Mouse (Mus musculus) forebrain, embryonic 16.5 days (tissue): ENCODE data around the gene Ica1. TPM values are rescaled to one million over a fixed set of nuclear protein-coding genes. Genes with fewer than 3 reads are reported as not detected.

Experiments used
- ATAC-seq: fragments of 200-750 bp; cut with Nextera tagmentation; 2 replicates; pipeline ENCODE4 v1.8.0; 2017; ENCODE audit warnings: mild to moderate bottlenecking, moderate library complexity
- H3K27ac ChIP-seq: fragments of 300-500 bp; sonication (generic); 2 replicates; pipeline ENCODE4 v1.5.1; 2014; ENCODE audit warnings: low read length, control low read depth
- H3K27me3 ChIP-seq: fragments of 300-500 bp; sonication (generic); replicated peaks from 2 replicates; pipeline ENCODE4 v1.6.1; 2014; ENCODE audit warnings: low read length; ENCODE audit not compliant: control insufficient read depth, insufficient read depth
- H3K36me3 ChIP-seq: fragments of 300-500 bp; sonication (generic); 2 replicates; pipeline ENCODE4 v1.6.1; 2014; ENCODE audit not compliant: control insufficient read depth, insufficient read depth
- H3K4me1 ChIP-seq: fragments of 300-500 bp; sonication (generic); replicated peaks from 2 replicates; pipeline ENCODE4 v1.6.1; 2014; ENCODE audit warnings: low read length; ENCODE audit not compliant: control insufficient read depth, insufficient read depth
- H3K4me2 ChIP-seq: fragments of 300-500 bp; sonication (generic); 2 replicates; pipeline ENCODE4 v1.6.1; 2014; ENCODE audit warnings: mild to moderate bottlenecking, low read length, control low read depth
- H3K4me3 ChIP-seq: fragments of 300-500 bp; sonication (generic); replicated peaks from 2 replicates; pipeline ENCODE4 v1.5.1; 2014; ENCODE audit warnings: mild to moderate bottlenecking, low read length, control low read depth
- H3K9ac ChIP-seq: fragments of 300-500 bp; sonication (generic); replicated peaks from 2 replicates; pipeline ENCODE4 v1.6.1; 2014; ENCODE audit warnings: low read depth, low read length, control low read depth
- H3K9me3 ChIP-seq: fragments of 300-500 bp; sonication (generic); 2 replicates; pipeline ENCODE4 v1.6.1; 2016; ENCODE audit warnings: low read length; ENCODE audit not compliant: control insufficient read depth
- WGBS: fragments of 180-500 bp; shearing (Covaris S2); extraction: QIAGEN DNeasy Blood & Tissue Kit; methylation state at CpG from one replicate; pipeline ENCODE4 v1.1.7; 2014; 5-methylcytosine and 5-hydroxymethylcytosine counted together
- polyA plus RNA-seq: library from polyadenylated mRNA; unstranded; fragments of >200 nt; fragmentation: Nextera tagmentation; extraction: Ambion mirVana; gene quantifications from 2 replicates; pipeline ENCODE4 v1.2.1, GENCODE M21; 2015

Gene Ica1
- polyA plus RNA-seq, 1 experiment from 2014 or later: 55.6 TPM

DNA sequence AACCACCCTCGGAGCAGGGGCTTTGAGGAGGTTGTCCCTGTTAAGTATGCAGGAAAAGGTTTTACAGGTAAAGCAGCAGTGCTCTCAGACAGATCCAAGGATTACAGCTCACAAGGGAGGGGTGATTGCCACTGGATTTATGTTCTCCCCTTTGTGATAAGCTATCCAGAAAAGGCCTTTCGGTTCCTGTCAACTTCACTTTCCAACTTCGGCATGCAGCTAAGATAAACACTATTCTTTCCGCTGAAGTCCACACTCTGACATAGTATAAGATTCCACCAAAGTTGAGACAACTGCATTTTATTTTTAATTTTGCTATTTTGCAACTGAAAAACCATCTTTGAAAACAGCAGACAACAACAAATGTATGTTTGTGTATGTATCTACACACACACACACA, 119.9 kb downstream of the Ica1 start:
- no peaks in the 10 kb centered on the region for H3K9me3 ChIP-seq
- 79% methylated on average over 4 of the region's 4 CpGs for WGBS
- H3K4me3 ChIP-seq: no peak overlapping the region
- peaks cover 14% of the 10 kb centered on the region for H3K4me1 ChIP-seq
- ATAC-seq: no peak
- H3K27me3 ChIP-seq: no peaks in the 10 kb centered on the region
- no peak overlapping the region for H3K4me2 ChIP-seq
- no peaks in the 10 kb centered on the region for H3K36me3 ChIP-seq
- no peak overlapping the region for H3K27ac ChIP-seq
- no peak overlapping the region for H3K9ac ChIP-seq

- H3K27ac ChIP-seq: no peak overlapping the region
- WGBS: 69% methylated on average over 3 of the region's 3 CpGs
- no peak overlapping the region for H3K4me2 ChIP-seq
- H3K9me3 ChIP-seq: no peaks in the 10 kb centered on the region
- no peak for ATAC-seq
- H3K4me3 ChIP-seq: no peak overlapping the region
- H3K4me1 ChIP-seq: peaks cover 10% of the 10 kb centered on the region
- no peaks in the 10 kb centered on the region for H3K36me3 ChIP-seq
- H3K27me3 ChIP-seq: no peaks in the 10 kb centered on the region
- no peak overlapping the region for H3K9ac ChIP-seq
Observed at GRCm38 (mm10) chr6:8657459-8657858, 120.8 kb downstream of the Ica1 start.

- Histone ChIP-seq H3K27me3 (no peaks in the 10 kb centered on the region), H3K27ac (no peak overlapping the region), H3K4me3 (no peak overlapping the region), H3K4me2 (no peak overlapping the region), H3K36me3 (no peaks in the 10 kb centered on the region), H3K9me3 (no peaks in the 10 kb centered on the region), H3K4me1 (peaks cover 7% of the 10 kb centered on the region; the same call in 1 of the 2 replicates), H3K9ac (no peak overlapping the region)
- 81% methylated on average over 2 of the region's 2 CpGs for WGBS
- no peak for ATAC-seq
Observed at GRCm38 (mm10) chr6:8655454-8655853, 122.8 kb downstream of the Ica1 start.

GRCm38 (mm10) chr6:8650413-8650812, 127.9 kb downstream of the Ica1 start:
- no peak overlapping the region for H3K4me3 ChIP-seq
- H3K4me2 ChIP-seq: no peak overlapping the region
- H3K9ac ChIP-seq: no peak overlapping the region
- 93% methylated on average over 7 of the region's 7 CpGs for WGBS
- no peaks in the 10 kb centered on the region for H3K9me3 ChIP-seq
- no peaks in the 10 kb centered on the region for H3K27me3 ChIP-seq
- no peak for ATAC-seq
- no peaks in the 10 kb centered on the region for H3K36me3 ChIP-seq
- no peaks in the 10 kb centered on the region for H3K4me1 ChIP-seq
- H3K27ac ChIP-seq: no peak overlapping the region

GRCm38 (mm10) chr6:8649295-8649865, 128.9 kb downstream of the Ica1 start:
- 61% methylated on average over 4 of the region's 4 CpGs for WGBS
- H3K27ac ChIP-seq: no peak overlapping the region
- no peaks in the 10 kb centered on the region for H3K4me1 ChIP-seq
- H3K36me3 ChIP-seq: no peaks in the 10 kb centered on the region
- H3K9me3 ChIP-seq: no peaks in the 10 kb centered on the region
- H3K4me3 ChIP-seq: no peak overlapping the region
- H3K4me2 ChIP-seq: no peak overlapping the region
- no peak for ATAC-seq
- no peaks in the 10 kb centered on the region for H3K27me3 ChIP-seq
- H3K9ac ChIP-seq: no peak overlapping the region

DNA sequence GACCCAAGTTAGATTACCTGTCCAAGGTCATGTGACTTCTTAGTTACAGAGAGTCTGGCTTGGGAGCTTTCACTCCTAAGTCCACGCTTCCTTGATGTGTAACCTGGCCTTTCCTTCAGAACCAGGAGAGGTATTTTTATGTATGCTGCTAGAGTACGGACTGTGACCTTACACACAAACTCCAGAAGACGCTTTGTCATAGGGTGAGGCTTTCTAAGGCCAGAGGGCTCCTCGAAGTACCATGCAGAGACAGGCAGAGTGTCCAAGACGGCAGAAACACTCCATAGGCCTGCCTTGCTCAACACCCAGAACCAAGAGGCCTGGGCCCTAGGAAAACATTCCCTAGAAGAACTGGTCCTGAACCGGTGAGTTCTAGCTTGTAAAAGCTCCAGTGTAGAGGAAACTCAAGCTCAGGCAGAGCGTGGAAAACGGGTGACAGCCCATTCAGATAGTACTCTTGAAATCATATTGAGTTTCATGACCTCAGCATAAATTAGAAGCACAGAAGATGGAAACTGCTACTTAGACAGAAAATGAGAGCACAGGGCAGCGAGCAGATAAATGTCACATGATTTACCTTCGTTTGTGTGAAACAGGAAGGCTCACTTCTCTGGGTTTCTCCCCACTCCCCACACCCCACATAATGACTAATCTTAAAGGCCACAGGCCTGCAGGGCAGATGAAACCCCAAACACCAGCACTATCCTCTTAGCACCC, 129.9 kb downstream of the Ica1 start:
- no peaks in the 10 kb centered on the region for H3K36me3 ChIP-seq
- WGBS: 77% methylated on average over 10 of the region's 10 CpGs
- H3K27ac ChIP-seq: no peak overlapping the region
- H3K9ac ChIP-seq: no peak overlapping the region
- H3K4me1 ChIP-seq: no peaks in the 10 kb centered on the region
- no peak overlapping the region for H3K4me2 ChIP-seq
- H3K9me3 ChIP-seq: no peaks in the 10 kb centered on the region
- no peak overlapping the region for H3K4me3 ChIP-seq
- ATAC-seq: no peak
- H3K27me3 ChIP-seq: no peaks in the 10 kb centered on the region

GRCm38 (mm10) chr6:8647513-8648184, 130.6 kb downstream of the Ica1 start:
- 81% methylated on average over 7 of the region's 7 CpGs for WGBS
- ATAC-seq: no peak

GRCm38 (mm10) chr6:8645708-8646107, 132.6 kb downstream of the Ica1 start:
- Histone ChIP-seq H3K9ac (no peak overlapping the region), H3K27ac (no peak overlapping the region), H3K27me3 (no peaks in the 10 kb centered on the region), H3K4me2 (no peak overlapping the region), H3K9me3 (no peaks in the 10 kb centered on the region), H3K36me3 (no peaks in the 10 kb centered on the region), H3K4me3 (no peak overlapping the region), H3K4me1 (no peaks in the 10 kb centered on the region)
- ATAC-seq: peak; percentile 53; the same call in 1 of the 2 replicates
- WGBS: 33% methylated on average over 2 of the region's 2 CpGs

More at GRCm38 (mm10) chr6:8647513-8648184, 130.6 kb downstream of the Ica1 start:
- Histone ChIP-seq H3K27ac (no peak overlapping the region), H3K4me3 (no peak overlapping the region), H3K9ac (no peak overlapping the region), H3K4me1 (no peaks in the 10 kb centered on the region), H3K9me3 (no peaks in the 10 kb centered on the region), H3K4me2 (no peak overlapping the region), H3K27me3 (no peaks in the 10 kb centered on the region), H3K36me3 (no peaks in the 10 kb centered on the region)

- H3K9me3 ChIP-seq: no peaks in the 10 kb centered on the region
- no peaks in the 10 kb centered on the region for H3K27me3 ChIP-seq
- H3K9ac ChIP-seq: no peak overlapping the region
- ATAC-seq: no peak
- no peak overlapping the region for H3K4me2 ChIP-seq
- H3K4me3 ChIP-seq: no peak overlapping the region
- H3K36me3 ChIP-seq: no peaks in the 10 kb centered on the region
- H3K4me1 ChIP-seq: no peaks in the 10 kb centered on the region
- H3K27ac ChIP-seq: no peak overlapping the region
- 87% methylated on average over 10 of the region's 10 CpGs for WGBS
Observed at GRCm38 (mm10) chr6:8644703-8645102, 133.6 kb downstream of the Ica1 start.
